Mouse (Mus musculus): ENCODE data around the gene Phox2b. TPM values are rescaled to one million over a fixed set of nuclear protein-coding genes. Genes with fewer than 3 reads are reported as not detected.
A peak's percentile ranks its signal among the peaks of the same experiment; 100 is the strongest.

The Phox2b gene
- total RNA-seq, 1 experiment: 0.09 TPM

GRCm38 (mm10) chr5:67060519-67060918 lies 38.6 kb downstream of the Phox2b start:
- in situ Hi-C loops (cut with MboI; ENCODE audit: low sequenced_read_pairs in 2 of 2, unreplicated experiment in 2 of 2): no loop called here
- TF ChIP-seq HCFC1 (IDR thresholded peaks at IDR 0.05; ENCODE audit: borderline replicate concordance, insufficient read depth, low read length) (no peak), CHD2 (IDR thresholded peaks at IDR 0.05; ENCODE audit: low read depth, low read length) (no peak), ZC3H11A (IDR thresholded peaks at IDR 0.05; ENCODE audit: borderline replicate concordance, low read depth, low read length) (no peak), MAFK (IDR thresholded peaks at IDR 0.05; ENCODE audit: insufficient read depth, low read depth, low read length) (no peak), ZNF384 (IDR thresholded peaks at IDR 0.05; ENCODE audit: low read depth, low read length) (no peak)
- no peak for DNase-seq (ENCODE audit: low read depth, low spot score)
- peaks cover 0 to 2% of the 10 kb centered on the region in 2 experiments; a peak in 1 of 4 replicates for H3K4me1 ChIP-seq (ENCODE audit: control insufficient read depth in 2 of 2, insufficient read depth in 2 of 2, low read length in 2 of 2, poor library complexity in 1 of 2)
- no peaks in the 10 kb centered on the region for H3K36me3 ChIP-seq (ENCODE audit: control insufficient read depth, insufficient read depth, low read length, poor library complexity, severe bottlenecking)
- no peaks in the 10 kb centered on the region for H3K9me3 ChIP-seq (ENCODE audit: control insufficient read depth, insufficient read depth, low read depth, low read length)
- no peak overlapping the region for H3K9ac ChIP-seq (ENCODE audit: insufficient read depth, low read depth, low read length, poor library complexity, severe bottlenecking)
- no peak overlapping the region for H3K27ac ChIP-seq (ENCODE audit: insufficient read depth, low read depth, low read length, poor library complexity, severe bottlenecking)
- H3K4me3 ChIP-seq (ENCODE audit: insufficient read depth in 1 of 2, low read depth in 1 of 2, low read length in 2 of 2, poor library complexity in 1 of 2, severe bottlenecking in 1 of 2): no peak overlapping the region

GRCm38 (mm10) chr5:67057803-67058202 lies 41.3 kb downstream of the Phox2b start:
- H3K4me3 ChIP-seq (ENCODE audit: insufficient read depth in 1 of 2, low read depth in 1 of 2, low read length in 2 of 2, poor library complexity in 1 of 2, severe bottlenecking in 1 of 2): no peak overlapping the region
- in situ Hi-C loops (cut with MboI; ENCODE audit: low sequenced_read_pairs in 2 of 2, unreplicated experiment in 2 of 2): no loop called here
- peak; percentile 21 for DNase-seq (ENCODE audit: low read depth, low spot score)
- H3K9me3 ChIP-seq (ENCODE audit: control insufficient read depth, insufficient read depth, low read depth, low read length): no peaks in the 10 kb centered on the region
- no peaks in the 10 kb centered on the region for H3K36me3 ChIP-seq (ENCODE audit: control insufficient read depth, insufficient read depth, low read length, poor library complexity, severe bottlenecking)
- TF ChIP-seq CHD2 (IDR thresholded peaks at IDR 0.05; ENCODE audit: low read depth, low read length): no peak
- TF ChIP-seq MAFK (IDR thresholded peaks at IDR 0.05; ENCODE audit: insufficient read depth, low read depth, low read length): no peak
- no peak for TF ChIP-seq ZC3H11A (IDR thresholded peaks at IDR 0.05; ENCODE audit: borderline replicate concordance, low read depth, low read length)
- no peak for TF ChIP-seq ZNF384 (IDR thresholded peaks at IDR 0.05; ENCODE audit: low read depth, low read length)
- no peak for TF ChIP-seq HCFC1 (IDR thresholded peaks at IDR 0.05; ENCODE audit: borderline replicate concordance, insufficient read depth, low read length)
- H3K4me1 ChIP-seq (ENCODE audit: control insufficient read depth in 2 of 2, insufficient read depth in 2 of 2, low read length in 2 of 2, poor library complexity in 1 of 2): 0 out of 4 replicates have a peak, but pooled peaks cover 0 to under 1% of the 10 kb centered on the region in 2 experiments
- H3K9ac ChIP-seq (ENCODE audit: insufficient read depth, low read depth, low read length, poor library complexity, severe bottlenecking): no peak overlapping the region
- H3K27ac ChIP-seq (ENCODE audit: insufficient read depth, low read depth, low read length, poor library complexity, severe bottlenecking): no peak overlapping the region

GRCm38 (mm10) chr5:67048003-67048402 lies 51.1 kb downstream of the Phox2b start:
- Histone ChIP-seq H3K4me1 (ENCODE audit: control insufficient read depth in 2 of 2, insufficient read depth in 2 of 2, low read length in 2 of 2, poor library complexity in 1 of 2) (0 out of 4 replicates have a peak, but pooled peaks cover 0 to 2% of the 10 kb centered on the region in 2 experiments), H3K36me3 (ENCODE audit: control insufficient read depth, insufficient read depth, low read length, poor library complexity, severe bottlenecking) (no peaks in the 10 kb centered on the region), H3K9ac (ENCODE audit: insufficient read depth, low read depth, low read length, poor library complexity, severe bottlenecking) (no peak overlapping the region), H3K9me3 (ENCODE audit: control insufficient read depth, insufficient read depth, low read depth, low read length) (no peaks in the 10 kb centered on the region), H3K27ac (ENCODE audit: insufficient read depth, low read depth, low read length, poor library complexity, severe bottlenecking) (no peak overlapping the region), H3K4me3 (ENCODE audit: insufficient read depth in 1 of 2, low read depth in 1 of 2, low read length in 2 of 2, poor library complexity in 1 of 2, severe bottlenecking in 1 of 2) (no peak overlapping the region)
- TF ChIP-seq ZC3H11A (IDR thresholded peaks at IDR 0.05; ENCODE audit: borderline replicate concordance, low read depth, low read length) (peak; percentile 79; the same call in 1 of the 2 replicates), CHD2 (IDR thresholded peaks at IDR 0.05; ENCODE audit: low read depth, low read length) (no peak)
- in situ Hi-C loops (cut with MboI; ENCODE audit: low sequenced_read_pairs in 2 of 2, unreplicated experiment in 2 of 2): loop anchor here in 1 of 2 experiments (5.0 kb wide), 1 partner anchor 189 kb away; no protein-coding TSS in a partner anchor
- DNase-seq (ENCODE audit: low read depth, low spot score): peak; percentile 62

Other genes with a start within 250 kb of the Phox2b start
- 118 and 159 TPM in 2 replicates for gene Tmem33, start 161.3 kb upstream of the Phox2b start, total RNA-seq (2012; rRNA removed)
- gene Slc30a9, start 207.7 kb upstream of the Phox2b start, total RNA-seq (2012; rRNA removed): 30.3 and 32.6 TPM in 2 replicates

Measured in ES-E14 (cell line).